Mouse (Mus musculus) Patski (cell line): ENCODE measurements at regions not wholly inside any gene's neighbourhood (a gene's known extent, or its start where the extent isn't known, plus 50 kb on each side); places are given as distances from the start of the nearest gene placed in this dataset.

Source experiments
- ATAC-seq: fragments of 100-300 bp; one replicate; pipeline ENCODE4 v1.8.0; 2021
- CTCF ChIA-PET: fragments of 350-600 bp; sonication (Branson Sonifier 250); formaldehyde crosslinking; loops from one replicate; lab custom pipeline; 2022; ENCODE audit warnings: inconsistent platforms; lab: Charles Lee
- POLR2A ChIA-PET: fragments of 350-600 bp; sonication (Branson Sonifier 250); formaldehyde crosslinking; loops from one replicate; lab custom pipeline; 2022; ENCODE audit warnings: antibody characterized with exemption, inconsistent platforms; lab: Charles Lee
- DNase-seq: peaks from one replicate; pipeline ENCODE4 v3.0.0-alpha.2; 2011; ENCODE audit warnings: low read depth, low spot score
- H3K27me3 ChIP-seq: fragments of 371-371 bp; one replicate; pipeline ENCODE4 v1.5.1; 2021
- CTCF ChIP-seq: fragments of 100-300 bp; IDR thresholded peaks from one replicate; pipeline ENCODE4 v1.5.1; 2021
- in situ Hi-C: fragments of 300-500 bp; cut with MboI; formaldehyde crosslinking; loops from 3 replicates; pipeline ENCODE4 v1.11.1; 2018; ENCODE audit warnings: low pct_unique_long_range_greater_than_20kb, mixed read lengths

- ChIA-PET POLR2A (no interaction called here), CTCF (no interaction called here)
- no peak for DNase-seq
- TF ChIP-seq CTCF: no peak
- peaks cover 21% of the 10 kb centered on the region for H3K27me3 ChIP-seq
- in situ Hi-C loops: no loop called here
- ATAC-seq: no peak
Measured at GRCm38 (mm10) chr8:79828763-79829542, 117.3 kb downstream of the Anapc10 start.

GRCm38 (mm10) chr8:79829543-79829890 lies 117.9 kb downstream of the Anapc10 start:
- CTCF ChIA-PET: no interaction called here
- no peak for TF ChIP-seq CTCF
- no peak for ATAC-seq
- no peak for DNase-seq
- POLR2A ChIA-PET: no interaction called here
- in situ Hi-C loops: no loop called here
- H3K27me3 ChIP-seq: peaks cover 21% of the 10 kb centered on the region

- in situ Hi-C loops: no loop called here
- POLR2A ChIA-PET: no interaction called here
- H3K27me3 ChIP-seq: peaks cover 21% of the 10 kb centered on the region
- ATAC-seq (no peak), DNase-seq (no peak)
- no peak for TF ChIP-seq CTCF
- CTCF ChIA-PET: no interaction called here
Measured at GRCm38 (mm10) chr8:79829941-79830633, 118.5 kb downstream of the Anapc10 start.

- in situ Hi-C loops: no loop called here
- CTCF ChIA-PET: no interaction called here
Measured at GRCm38 (mm10) chr8:79838961-79839360, 127.3 kb downstream of the Anapc10 start.

GRCm38 (mm10) chr8:79849982-79850514 lies 138.4 kb downstream of the Anapc10 start:
- H3K27me3 ChIP-seq: peaks cover 21% of the 10 kb centered on the region
- DNase-seq (no peak), ATAC-seq (no peak)
- TF ChIP-seq CTCF: no peak
- ChIA-PET CTCF (no interaction called here), POLR2A (no interaction called here)
- in situ Hi-C loops: no loop called here

More at GRCm38 (mm10) chr8:79838961-79839360, 127.3 kb downstream of the Anapc10 start:
- POLR2A ChIA-PET: no interaction called here
- TF ChIP-seq CTCF: no peak
- H3K27me3 ChIP-seq: peaks cover 34% of the 10 kb centered on the region
- ATAC-seq (no peak), DNase-seq (no peak)

- no peak for TF ChIP-seq CTCF
- in situ Hi-C loops: no loop called here
Measured at GRCm38 (mm10) chr8:79850519-79850918, 138.9 kb downstream of the Anapc10 start.

GRCm38 (mm10) chr8:79872416-79873077 lies 160.9 kb downstream of the Anapc10 start:
- in situ Hi-C loops: no loop called here

More at GRCm38 (mm10) chr8:79850519-79850918, 138.9 kb downstream of the Anapc10 start:
- no peak for DNase-seq
- peaks cover 16% of the 10 kb centered on the region for H3K27me3 ChIP-seq
- ChIA-PET CTCF (no interaction called here), POLR2A (no interaction called here)
- no peak for ATAC-seq

GRCm38 (mm10) chr8:79907971-79908370 lies 149.8 kb downstream of the Hhip start:
- TF ChIP-seq CTCF: no peak
- in situ Hi-C loops: no loop called here
- POLR2A ChIA-PET: no interaction called here
- DNase-seq (no peak), ATAC-seq (no peak)
- peaks cover 13% of the 10 kb centered on the region for H3K27me3 ChIP-seq
- CTCF ChIA-PET: no interaction called here

More at GRCm38 (mm10) chr8:79872416-79873077, 160.9 kb downstream of the Anapc10 start:
- H3K27me3 ChIP-seq: peaks cover 4% of the 10 kb centered on the region
- ChIA-PET CTCF (interaction anchor here (1.2 to 2.1 kb wide), 3 partner anchors 11 to 22 kb away, joined by 3 to 5 read pairs (median 3); no protein-coding TSS in a partner anchor), POLR2A (no interaction called here)
- TF ChIP-seq CTCF: no peak
- DNase-seq (no peak), ATAC-seq (no peak)
